Mouse (Mus musculus) natural killer cell, adult 2 months (primary cell): ENCODE results near the gene Rdm1.

Experiments
- DNase-seq, 2 experiments: peaks; one replicate each; pipeline ENCODE4 v3.0.0; 2022; ENCODE audit warnings: low spot score in 2 of 2

Rdm1 gene

DNA sequence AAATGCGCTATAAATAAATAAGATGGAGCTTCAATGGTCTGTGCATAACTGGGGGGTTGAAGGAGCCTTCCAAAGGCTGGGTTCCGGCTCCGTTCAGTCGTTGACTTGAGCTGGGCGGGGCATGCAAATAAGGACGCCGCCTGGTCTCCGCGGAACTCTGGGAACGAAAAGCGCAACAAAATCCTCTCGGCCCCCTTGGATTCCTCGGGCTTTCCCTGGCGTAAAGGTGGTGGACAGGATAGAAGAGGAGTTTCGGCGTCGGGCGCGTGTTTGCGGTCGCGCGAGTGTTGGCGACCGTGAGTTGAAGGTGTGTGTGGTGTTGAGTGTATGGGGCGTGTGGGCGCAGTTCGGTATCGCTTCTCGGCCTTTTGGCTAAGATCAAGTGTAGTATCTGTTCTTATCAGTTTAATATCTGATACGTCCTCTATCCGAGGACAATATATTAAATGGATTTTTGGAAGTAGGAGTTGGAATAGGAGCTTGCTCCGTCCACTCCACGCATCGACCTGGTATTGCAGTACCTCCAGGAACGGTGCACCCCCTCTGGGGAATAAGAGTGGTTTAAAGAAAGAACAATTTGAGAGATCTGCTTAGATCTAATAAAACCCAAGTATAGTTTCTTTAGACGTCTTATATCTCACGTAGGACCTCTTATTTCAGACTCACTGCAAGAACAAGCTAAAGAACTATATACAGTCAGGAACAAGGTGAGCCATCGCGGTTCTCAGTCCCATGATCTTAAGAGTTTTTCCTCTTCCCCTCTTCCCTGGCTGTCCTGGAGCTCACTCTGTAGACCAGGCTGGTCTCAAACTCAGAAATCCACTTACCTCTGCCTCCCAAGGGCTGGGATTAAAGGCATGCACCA lies 31.1 kb downstream of the Rdm1 start:
- peak; percentile 86 to 88 for DNase-seq

DNA sequence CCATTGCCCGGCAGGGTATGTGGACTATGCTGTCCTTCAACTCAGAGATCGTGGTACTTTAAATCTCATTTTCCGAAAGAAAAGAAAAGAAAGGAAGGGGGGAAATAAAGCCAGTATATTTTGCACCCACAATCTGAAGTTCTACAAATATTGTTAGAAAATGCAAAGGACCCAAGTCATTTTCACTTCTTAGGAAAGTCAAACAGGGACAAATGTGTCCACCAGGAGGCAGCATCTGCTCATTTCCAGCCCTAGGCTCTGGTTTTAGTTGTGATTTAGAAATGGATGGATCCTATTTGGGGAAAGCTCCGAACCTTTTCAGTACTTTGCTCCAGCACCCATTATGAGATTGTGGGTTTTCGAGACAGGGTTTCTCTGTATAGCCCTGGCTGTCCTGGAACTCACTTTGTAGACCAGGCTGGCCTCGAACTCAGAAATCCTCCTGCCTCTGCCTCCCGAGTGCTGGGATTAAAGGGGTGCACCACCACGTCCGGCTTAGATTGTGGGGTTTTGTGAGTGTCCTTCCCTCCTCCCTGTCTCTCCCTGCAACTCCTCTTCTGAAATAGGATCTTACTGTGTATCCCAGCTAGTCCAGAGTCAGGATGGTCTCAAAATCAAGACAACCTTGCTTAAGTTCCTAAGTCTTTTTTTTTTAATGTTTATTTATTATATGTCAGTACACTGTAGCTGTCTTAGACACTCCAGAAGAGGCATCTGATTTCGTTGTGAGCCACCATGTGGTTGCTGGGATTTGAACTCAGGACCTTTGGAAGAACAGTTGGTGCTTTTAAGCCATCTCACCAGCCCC lies 32.0 kb downstream of the Rdm1 start:
- peak; percentile 72 to 74 for DNase-seq

DNA sequence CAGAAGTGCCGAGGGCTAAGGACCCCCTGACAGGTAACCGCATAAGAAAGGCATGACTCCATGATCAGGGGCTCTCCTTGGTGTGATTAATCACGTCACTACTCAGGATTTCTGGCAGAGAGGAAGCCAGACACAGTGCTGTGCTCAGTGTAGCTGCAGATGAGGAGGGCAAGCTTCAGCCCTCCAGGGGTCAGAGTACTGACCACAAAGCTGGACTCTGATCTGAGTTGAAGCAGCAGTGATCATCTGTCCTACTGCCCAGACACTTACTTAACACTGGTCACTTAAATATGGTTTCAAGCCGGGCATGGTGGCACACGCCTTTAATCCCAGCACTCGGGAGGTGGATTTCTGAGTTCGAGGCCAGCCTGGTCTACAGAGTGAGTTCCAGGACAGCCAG lies 34.2 kb downstream of the Rdm1 start:
- DNase-seq: no peak

DNA sequence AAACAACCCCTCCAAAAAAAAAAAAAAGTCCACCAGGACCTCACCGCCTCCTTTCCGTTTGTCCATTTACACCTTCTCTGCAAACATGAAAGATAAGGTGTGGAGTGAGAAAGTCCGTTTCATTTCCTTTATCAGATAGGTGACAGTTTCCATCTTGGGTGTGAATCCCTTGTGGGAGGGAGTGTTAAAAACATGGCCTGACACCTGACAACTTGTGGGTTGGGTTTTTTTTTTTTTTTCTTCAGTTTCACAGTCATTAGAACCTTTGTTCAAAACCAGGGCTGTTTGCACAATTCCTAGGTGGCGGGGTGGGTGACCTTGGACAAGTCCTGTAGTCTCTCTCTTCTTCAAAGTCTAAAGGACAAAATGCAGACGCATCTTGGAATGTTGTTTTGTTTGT lies 34.8 kb downstream of the Rdm1 start:
- DNase-seq: peak; percentile 51 to 79

DNA sequence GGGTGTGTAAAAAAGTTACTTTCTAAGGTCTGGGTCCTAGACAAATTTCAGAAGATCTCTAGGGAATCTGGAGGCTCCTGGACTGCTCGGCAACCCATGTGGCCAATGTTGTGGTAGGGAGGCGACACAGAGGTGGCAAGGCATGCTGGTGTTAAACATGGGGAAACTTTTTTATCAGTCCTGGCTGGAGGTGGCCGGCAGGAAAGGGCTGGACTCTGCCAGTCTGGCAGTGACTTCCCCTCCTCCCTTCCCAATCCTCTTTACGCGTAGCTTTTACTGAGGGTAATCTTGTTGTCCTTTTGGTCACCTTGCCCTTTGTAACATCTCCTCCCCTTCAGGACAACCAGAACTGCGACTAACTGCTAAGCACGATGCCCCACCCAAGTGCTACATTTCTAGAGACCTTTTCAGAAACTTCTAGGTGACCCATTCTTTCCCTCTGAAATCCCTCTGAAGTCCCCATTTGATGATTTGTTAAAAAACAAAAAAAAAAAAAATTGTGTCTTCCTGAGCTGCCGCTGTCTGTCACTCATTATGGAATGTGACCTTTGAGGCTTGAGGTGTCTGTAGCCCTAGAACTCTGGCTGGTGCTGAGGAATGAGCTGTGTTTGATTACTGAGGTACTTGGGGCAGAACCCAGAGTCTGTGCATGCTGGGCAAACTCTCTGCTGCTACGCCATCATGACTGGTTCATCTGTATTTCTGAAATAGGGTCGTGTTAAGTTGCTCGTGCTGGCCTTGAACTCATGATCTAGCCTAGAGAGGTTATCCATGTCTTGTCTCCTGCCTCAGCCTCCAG lies 36.4 kb downstream of the Rdm1 start:
- DNase-seq: peak in 1 of 2 experiments; percentile 23

DNA sequence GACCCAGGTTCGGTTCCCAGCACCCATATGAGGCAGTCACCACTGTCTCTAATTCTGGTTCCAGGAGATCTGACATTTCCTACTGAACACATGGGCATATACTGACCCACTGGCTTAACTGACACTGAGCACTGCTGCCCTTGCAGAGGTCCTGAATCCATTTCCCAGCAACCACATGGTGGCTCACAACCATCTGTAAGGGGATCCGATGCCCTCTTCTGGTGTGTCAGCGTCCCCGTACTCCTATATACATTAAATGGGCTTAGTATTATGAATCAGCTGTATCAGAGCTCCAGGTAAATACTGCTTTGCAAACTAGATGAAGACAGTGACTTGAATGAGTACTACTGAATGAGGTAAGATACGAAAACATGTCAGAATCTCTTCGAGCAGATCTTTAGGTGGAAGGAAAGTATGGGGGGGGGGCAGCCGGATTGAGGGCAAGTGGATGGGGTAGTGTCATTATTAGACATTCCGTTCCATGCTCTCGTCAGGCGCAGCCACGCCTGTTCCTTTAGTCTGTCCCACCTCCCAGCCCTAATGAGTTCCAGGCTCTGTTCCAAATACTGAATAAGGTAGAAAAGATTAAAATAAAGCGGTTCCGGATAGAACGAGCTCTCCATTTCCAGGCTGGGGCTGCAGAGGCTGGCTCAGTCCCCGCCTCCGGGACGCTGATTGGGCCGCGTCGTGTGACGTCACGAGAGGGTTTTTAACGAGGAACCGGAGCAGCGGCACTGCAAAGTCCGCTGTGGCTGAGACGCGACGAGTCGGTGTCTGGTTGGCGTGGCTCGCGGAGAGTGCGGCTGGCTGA lies 38.0 kb downstream of the Rdm1 start, which contains the start of gene Arl4d:
Arl4d (plus strand) TSS at position 717 of the 811 bp plus-strand sequence.
- peak; percentile 93 to 95 for DNase-seq

DNA sequence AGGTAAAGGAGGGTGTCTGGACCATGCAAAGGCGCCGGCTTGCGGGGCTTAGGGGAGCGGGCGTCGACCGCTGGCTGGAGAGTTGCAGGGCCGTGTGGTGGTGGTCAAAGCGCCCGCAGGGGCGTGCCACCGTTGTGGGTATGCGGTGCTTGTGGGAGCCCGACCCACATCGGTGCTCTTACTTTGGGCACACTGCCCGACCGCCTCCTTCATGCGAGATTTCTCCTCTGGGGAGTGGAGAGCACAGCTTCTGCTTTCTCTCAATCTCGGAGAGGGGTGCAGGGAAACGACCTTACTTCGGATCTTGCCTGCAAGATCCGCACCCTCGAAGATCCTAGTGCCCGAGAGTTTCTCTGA lies 38.6 kb downstream of the Rdm1 start:
- DNase-seq: no peak

DNA sequence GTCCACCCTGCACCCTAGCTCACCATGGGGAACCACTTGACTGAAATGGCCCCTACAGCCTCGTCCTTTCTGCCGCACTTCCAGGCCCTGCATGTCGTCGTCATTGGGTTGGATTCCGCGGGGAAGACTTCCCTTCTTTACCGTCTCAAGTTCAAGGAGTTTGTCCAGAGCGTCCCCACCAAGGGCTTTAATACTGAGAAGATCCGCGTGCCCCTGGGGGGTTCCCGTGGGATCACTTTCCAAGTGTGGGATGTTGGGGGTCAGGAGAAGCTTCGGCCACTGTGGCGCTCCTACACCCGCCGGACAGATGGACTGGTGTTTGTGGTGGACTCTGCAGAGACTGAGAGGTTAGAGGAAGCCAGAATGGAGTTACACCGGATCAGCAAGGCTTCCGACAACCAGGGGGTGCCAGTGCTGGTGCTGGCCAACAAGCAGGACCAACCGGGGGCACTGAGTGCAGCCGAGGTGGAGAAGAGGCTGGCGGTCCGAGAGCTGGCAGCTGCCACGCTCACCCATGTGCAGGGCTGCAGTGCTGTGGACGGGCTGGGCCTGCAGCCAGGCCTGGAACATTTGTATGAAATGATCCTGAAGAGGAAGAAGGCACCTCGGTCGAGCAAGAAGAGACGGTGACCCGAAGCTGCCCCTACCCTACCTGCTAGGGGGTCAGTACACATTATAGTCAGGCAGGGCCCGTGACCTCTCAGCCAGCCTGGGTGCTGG lies 39.8 kb downstream of the Rdm1 start:
- DNase-seq: no peak

DNA sequence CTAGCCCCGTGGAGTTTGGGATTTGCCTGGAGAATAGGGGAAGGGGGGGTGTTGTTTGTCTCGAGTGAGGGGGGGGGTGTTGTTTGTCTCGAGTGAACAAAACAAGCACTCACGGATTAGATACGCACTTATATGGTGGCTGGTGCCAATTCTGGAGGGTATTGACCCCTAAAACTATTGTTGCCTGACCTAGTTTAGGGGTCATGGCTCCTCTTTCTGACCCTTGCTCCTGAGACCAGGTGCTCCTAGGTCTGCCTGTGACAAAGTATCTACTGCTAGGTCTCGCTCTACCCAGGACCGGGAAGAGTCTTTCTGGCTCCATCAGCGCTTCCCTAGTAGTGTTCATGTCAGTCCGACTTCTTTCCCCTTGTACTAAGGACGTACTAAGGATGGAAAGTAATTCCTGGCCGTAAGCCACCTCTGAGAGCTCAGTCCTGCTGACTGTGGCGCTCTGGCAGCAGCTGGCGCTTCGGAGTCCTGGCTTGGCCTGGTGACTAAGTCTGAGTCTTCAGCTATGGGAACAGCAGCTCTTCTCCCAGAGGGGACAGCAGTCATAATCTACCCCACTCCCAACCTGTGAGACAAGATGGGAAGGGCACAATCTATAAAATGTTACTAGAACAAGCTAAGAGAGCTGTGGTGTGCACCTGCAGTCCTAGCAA lies 41.0 kb downstream of the Rdm1 start:
- no peak for DNase-seq

DNA sequence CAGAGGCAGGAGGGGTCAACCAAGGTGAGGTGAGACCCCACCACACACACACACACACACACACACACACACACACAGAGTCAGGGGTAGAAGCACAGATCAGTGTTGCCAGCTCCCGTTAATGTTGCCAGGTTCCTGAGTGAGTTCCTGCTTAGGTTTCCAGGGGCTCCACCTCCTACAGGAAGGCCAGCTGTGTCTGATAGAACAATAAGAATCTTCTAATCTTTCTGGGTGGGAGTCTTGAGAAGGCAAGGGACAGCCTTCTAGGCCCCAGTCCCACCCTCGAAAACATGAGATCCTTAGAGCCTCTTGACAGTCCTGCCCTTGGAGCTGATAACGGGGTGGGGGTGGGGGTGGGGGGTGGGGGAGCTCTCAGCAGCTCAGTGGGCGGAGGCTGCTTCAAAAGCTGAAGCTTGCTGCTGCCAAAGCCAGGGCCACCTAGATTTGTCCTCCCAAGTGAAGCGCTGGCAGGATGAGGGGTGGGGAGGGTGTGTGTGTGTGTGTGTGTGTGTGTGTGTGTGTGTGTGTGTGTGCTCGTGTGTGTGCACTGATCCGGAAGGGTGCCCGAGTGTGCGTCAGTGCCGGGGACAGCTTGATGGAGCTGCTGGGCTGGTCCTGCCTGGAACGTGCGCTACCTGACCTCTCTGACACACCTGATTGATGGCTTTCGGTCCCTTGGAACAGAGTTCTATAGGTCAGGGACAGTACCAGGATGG lies 41.7 kb downstream of the Rdm1 start:
- no peak for DNase-seq

DNA sequence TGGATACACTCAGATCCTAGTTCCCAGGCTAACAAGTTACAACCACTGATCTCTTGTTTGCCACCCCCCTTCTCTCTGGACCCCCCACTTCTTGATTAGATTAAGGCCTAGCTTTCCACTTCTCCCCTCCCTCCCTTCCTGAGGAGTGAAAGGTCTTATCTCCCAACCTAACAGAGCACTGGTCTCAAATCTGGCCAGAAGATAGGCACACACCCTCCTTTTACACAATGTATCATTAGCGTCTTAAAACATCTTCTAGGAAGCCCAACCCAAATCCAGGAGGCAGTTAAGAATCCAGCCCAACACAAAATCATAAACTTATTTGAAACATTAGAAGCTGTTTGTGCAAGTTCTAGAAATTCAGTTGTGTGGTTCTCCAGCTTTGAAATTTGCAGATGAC lies 43.3 kb downstream of the Rdm1 start:
- no peak for DNase-seq

DNA sequence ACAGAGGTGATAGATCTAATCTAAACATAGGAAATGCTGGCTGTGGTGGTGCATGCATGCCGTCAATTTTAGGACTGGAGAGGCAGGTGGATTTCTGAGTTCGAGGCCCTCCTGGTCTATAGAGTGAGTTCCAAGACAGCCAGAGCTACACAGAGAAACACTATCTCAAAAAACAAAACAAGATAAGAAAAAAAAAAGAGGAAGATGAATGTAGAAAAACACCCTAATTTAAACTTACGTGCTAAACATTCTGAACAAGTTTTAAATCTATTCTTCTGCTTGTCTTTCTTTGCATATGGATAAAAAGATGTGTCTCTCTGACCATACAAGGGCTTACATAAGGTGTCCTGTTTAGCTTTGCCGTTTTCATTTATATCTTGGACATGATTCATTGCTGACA lies 44.3 kb downstream of the Rdm1 start:
- DNase-seq: no peak

DNA sequence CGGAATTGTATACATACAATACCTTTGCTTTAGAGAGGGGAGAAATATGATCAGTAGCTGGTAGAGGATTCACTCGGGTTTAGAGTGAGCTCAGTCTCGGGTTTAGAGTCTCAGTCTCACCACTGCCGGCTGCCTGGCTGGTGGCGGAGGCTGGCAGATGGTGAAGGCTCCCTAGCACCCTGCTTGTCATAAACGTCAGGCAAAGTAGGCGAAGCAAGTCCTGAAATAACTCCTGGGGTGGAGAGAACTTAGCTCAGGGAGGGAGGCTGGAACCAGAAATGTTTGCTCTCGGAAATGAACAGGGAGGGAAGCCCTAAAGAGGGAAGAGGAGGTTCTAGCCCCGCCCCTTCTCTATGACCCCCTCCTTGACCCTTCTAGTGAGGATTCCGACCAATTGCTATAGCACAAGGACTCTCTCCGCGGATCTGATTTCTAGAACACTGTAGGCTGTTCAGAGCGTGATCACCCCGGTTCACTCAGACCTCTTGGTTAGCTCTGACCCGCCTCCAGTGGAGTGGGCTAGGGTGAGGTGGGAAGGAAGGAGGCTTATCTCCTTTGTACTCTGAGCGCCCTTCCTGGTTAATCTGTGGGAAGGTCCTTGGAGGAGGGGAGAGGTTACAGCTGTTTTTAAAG lies 46.1 kb downstream of the Rdm1 start:
- DNase-seq: no peak

DNA sequence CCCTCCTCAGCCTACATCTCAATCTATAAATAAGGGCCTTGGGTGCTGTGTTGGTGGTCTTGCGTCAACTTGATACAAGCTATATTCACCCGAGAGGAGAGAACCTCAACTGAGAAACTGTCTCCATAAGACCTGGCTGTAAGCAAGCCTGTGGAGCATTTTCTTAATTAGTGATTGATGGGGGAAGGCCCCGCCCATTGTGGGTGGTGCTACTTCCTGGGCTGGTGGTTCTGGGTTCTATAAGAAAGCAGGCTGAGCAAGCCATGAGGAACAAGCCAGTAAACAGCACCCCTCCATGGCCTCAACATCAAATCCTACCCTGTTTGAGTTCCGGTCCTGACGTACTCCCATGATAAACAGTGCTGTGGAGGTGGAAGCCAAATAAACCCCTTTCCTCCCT lies 47.1 kb downstream of the Rdm1 start:
- DNase-seq: no peak

DNA sequence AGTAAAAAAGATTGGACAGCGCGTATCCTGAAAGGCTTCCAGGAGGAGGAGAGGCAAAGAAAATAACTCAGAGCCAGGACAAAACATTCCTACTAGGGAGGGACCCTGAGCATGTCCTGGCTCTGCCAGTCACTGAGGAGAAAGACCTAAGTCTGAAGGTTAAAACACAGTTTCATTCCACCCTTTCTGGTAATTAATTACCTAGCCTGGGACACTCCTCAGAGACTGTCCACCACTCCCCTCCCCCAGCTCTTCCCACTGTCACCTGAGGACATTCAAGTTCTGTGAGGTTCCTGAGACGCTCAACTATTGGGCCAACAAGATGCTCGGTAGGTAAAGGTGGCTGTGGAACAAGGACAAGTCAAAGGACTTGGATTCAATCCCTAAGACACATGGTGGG lies 48.4 kb downstream of the Rdm1 start:
- no peak for DNase-seq

DNA sequence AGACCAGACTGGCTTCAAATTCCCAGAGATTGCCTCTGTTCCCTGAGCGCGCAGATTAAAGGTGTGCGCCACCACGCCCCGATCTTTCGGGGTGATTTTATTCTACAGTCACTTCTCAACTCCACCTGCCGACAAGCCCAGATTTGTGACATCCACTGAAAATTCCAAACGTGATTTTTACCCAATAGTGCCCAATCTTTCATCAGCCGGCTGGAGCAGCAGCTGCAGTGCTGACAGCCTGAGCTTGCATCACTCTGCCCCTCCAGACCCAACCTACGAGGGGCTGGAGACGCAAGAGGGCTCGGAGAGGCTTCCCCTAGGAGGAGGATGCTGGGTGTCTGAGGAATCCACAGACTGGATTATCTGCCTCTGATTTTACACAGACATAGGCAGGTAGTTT lies 50.7 kb downstream of the Rdm1 start:
- DNase-seq: no peak

DNA sequence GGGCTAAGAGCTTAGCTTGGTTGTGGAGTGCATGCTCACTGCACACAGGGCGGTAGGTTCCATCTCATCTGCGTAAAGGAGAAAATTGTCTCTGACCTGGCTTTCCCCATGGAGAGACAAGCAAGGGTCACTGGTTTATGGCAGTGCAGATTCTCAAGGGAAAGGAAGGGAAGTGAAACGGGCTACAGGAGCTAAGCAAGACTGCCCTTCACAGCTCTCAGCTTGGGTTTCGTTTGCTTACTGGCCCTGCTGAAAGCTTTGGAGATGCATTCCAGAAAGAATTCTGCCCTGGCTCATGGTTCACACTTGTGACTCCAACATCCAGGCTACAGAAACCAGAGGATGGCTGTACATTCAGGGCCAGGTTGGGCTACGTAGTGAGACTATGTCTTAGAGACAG lies 51.8 kb downstream of the Rdm1 start:
- DNase-seq: no peak

DNA sequence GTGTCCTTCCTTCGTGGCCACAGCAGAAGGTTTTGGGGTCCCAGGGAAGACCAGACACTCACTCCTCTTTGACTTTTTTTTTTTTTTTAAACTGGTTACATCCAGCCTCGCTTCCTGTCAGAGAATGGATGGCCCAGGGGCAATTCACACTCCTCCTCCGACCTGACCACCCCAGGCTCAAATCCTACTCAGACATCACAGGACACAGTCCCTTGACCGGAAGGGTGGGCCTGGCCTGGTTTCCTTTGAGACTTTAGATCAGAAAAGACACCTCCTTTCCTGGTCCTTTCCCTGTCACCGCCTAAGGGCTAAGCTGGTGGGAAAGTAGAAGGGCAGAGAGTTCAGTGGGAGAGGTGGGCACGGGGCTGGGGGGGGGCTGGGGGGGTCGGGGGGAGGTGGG lies 52.9 kb downstream of the Rdm1 start:
- DNase-seq: no peak
